Mouse (Mus musculus): ENCODE data around the gene Lat. TPM values are rescaled to one million over a fixed set of nuclear protein-coding genes. Genes with fewer than 3 reads are reported as not detected.

Lat gene
- 0.62 and 0.75 TPM in 2 replicates for total RNA-seq (2012; rRNA removed)
- 1 to 10 TPM in 1 of 2 experiments, not detected in 1; 1.2 TPM for polyA plus RNA-seq (2012; ENCODE audit: insufficient read depth in 1 of 2, insufficient read length in 2 of 2, low read depth in 1 of 2, low replicate concordance in 2 of 2, missing spikeins in 1 of 2)

GRCm38 (mm10) chr7:126369393-126369792 is at the start of gene Lat:
Gene Lat, minus strand, starts transcription at chr7:126369570.
- Histone ChIP-seq H3K4me1 (ENCODE audit: control insufficient read depth in 1 of 2, insufficient read depth in 2 of 2, low read length in 2 of 2) (no peaks in the 10 kb centered on the region), H3K36me3 (ENCODE audit: control insufficient read depth in 1 of 2, insufficient read depth in 2 of 2, low read length in 2 of 2) (no peaks in the 10 kb centered on the region)

GRCm38 (mm10) chr7:126418496-126418895 is 49.1 kb upstream of the Lat start:
- H3K9ac ChIP-seq (ENCODE audit: control insufficient read depth, low read depth, low read length, poor library complexity, severe bottlenecking) = no peak overlapping the region
- DNase-seq (ENCODE audit: low read depth, low spot score) = no peak
- no peaks in the 10 kb centered on the region for H3K79me2 ChIP-seq (ENCODE audit: control insufficient read depth, insufficient read depth, low read length, poor library complexity)
- no peak for TF ChIP-seq TBP (IDR thresholded peaks at IDR 0.05; ENCODE audit: low read depth, low read length)
- no peak overlapping the region for H3K27ac ChIP-seq (ENCODE audit: control insufficient read depth, low read depth, low read length)
- H3K36me3 ChIP-seq (ENCODE audit: control insufficient read depth in 1 of 2, insufficient read depth in 2 of 2, low read length in 2 of 2) = 0 out of 4 replicates have a peak, but pooled peaks cover 0 to 3% of the 10 kb centered on the region in 2 experiments
- no peaks in the 10 kb centered on the region for H3K9me3 ChIP-seq (replicated peaks; ENCODE audit: insufficient read depth, low read length)
- H3K4me3 ChIP-seq (ENCODE audit: control insufficient read depth in 1 of 2, insufficient read depth in 1 of 2, low read depth in 2 of 2, low read length in 2 of 2) = no peak overlapping the region
- peaks cover 0 to 17% of the 10 kb centered on the region in 2 experiments; a peak in 2 of 4 replicates for H3K4me1 ChIP-seq (ENCODE audit: control insufficient read depth in 1 of 2, insufficient read depth in 2 of 2, low read length in 2 of 2)
- H3K27me3 ChIP-seq (ENCODE audit: control insufficient read depth in 1 of 2, insufficient read depth in 2 of 2, low read length in 2 of 2) = no peaks in the 10 kb centered on the region

More at GRCm38 (mm10) chr7:126369393-126369792, at the start of gene Lat:
- Histone ChIP-seq H3K9ac (ENCODE audit: control insufficient read depth, low read depth, low read length, poor library complexity, severe bottlenecking) (no peak within 1 kb of the TSS), H3K9me3 (replicated peaks; ENCODE audit: insufficient read depth, low read length) (no peaks in the 10 kb centered on the region), H3K27me3 (ENCODE audit: control insufficient read depth in 1 of 2, insufficient read depth in 2 of 2, low read length in 2 of 2) (no peaks in the 10 kb centered on the region), H3K79me2 (ENCODE audit: control insufficient read depth, insufficient read depth, low read length, poor library complexity) (no peaks in the 10 kb centered on the region), H3K27ac (ENCODE audit: control insufficient read depth, low read depth, low read length) (no peak within 1 kb of the TSS), H3K4me3 (ENCODE audit: control insufficient read depth in 1 of 2, insufficient read depth in 1 of 2, low read depth in 2 of 2, low read length in 2 of 2) (no peak within 1 kb of the TSS)
- no peak for DNase-seq (ENCODE audit: low read depth, low spot score)
- TF ChIP-seq SIN3A (IDR thresholded peaks at IDR 0.05; ENCODE audit: low read length) = no peak
- TF ChIP-seq ETS1 (IDR thresholded peaks at IDR 0.05; ENCODE audit: low read depth, low read length) = no peak
- TF ChIP-seq MEF2A (IDR thresholded peaks at IDR 0.05; ENCODE audit: extremely low read depth, insufficient replicate concordance, low read depth, low read length, poor library complexity, severe bottlenecking) = no peak
- no peak for TF ChIP-seq GABPA (IDR thresholded peaks at IDR 0.05; ENCODE audit: low read depth, low read length)
- TF ChIP-seq USF1 (IDR thresholded peaks at IDR 0.05; ENCODE audit: low read depth, low read length) = no peak
- TF ChIP-seq TAL1 (IDR thresholded peaks at IDR 0.05; ENCODE audit: low read length) = no peak
- TF ChIP-seq UBTF (IDR thresholded peaks at IDR 0.05; ENCODE audit: borderline replicate concordance, insufficient read depth, low read depth, low read length) = no peak
- TF ChIP-seq SMC3 (IDR thresholded peaks at IDR 0.05; ENCODE audit: low read depth, low read length) = no peak
- TF ChIP-seq TBP (IDR thresholded peaks at IDR 0.05; ENCODE audit: low read depth, low read length) = no peak
- TF ChIP-seq NRF1 (IDR thresholded peaks at IDR 0.05; ENCODE audit: insufficient read depth, low read depth, low read length, poor library complexity, severe bottlenecking) = no peak
- no peak for TF ChIP-seq POLR2AphosphoS2 (IDR thresholded peaks at IDR 0.05; ENCODE audit: low read length)
- TF ChIP-seq MXI1 (IDR thresholded peaks at IDR 0.05; ENCODE audit: low read depth, low read length) = no peak
- no peak for TF ChIP-seq ZKSCAN1 (IDR thresholded peaks at IDR 0.05; ENCODE audit: low read depth, low read length)
- no peak for TF ChIP-seq ELF1 (IDR thresholded peaks at IDR 0.05; ENCODE audit: low read depth, low read length)
- TF ChIP-seq BHLHE40 (IDR thresholded peaks at IDR 0.05; ENCODE audit: borderline replicate concordance, low read depth, low read length) = no peak
- no peak for TF ChIP-seq E2F4 (IDR thresholded peaks at IDR 0.05; ENCODE audit: borderline replicate concordance, low read depth, low read length)
- TF ChIP-seq ZNF384 (IDR thresholded peaks at IDR 0.05; ENCODE audit: low read depth, low read length) = no peak
